Mouse (Mus musculus): Measurements from ENCODE around the gene BC024978. TPM values are rescaled to one million over a fixed set of nuclear protein-coding genes. Genes with fewer than 3 reads are reported as not detected.

The BC024978 gene
- total RNA-seq, 2 experiments from 2014 or later, result 14.6 to 15.8 TPM

DNA sequence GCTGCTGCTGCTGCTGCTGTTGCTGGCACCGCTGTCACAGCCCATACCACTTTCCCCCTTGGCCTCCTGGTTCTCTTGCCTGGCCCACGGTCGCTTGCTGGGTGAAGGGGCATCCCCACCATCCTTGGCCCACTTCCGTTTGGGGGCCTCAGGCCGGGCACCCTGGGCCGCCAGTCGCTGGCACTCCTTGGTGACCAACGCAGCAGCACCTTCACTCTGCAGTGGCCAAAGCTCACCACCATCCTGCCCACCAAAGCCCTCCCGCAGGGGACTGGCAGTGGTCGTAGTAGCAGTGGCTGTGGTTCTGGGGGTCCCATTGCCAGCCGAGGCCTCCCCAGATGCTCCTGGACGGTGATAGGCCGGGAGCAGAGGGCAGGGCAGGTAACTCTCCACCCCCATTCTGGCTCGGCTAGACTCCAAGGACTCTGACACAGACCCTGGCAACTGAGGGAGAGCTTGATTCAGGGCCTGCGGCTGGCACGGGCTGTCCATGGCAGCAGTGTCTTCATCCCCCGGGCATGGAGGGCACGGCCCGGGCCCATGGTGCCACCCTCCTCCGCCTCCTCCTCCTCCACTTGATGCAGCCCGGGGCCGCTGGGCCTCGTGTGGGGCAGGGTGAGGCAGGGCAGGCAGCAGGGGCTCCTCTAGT, 30.4 kb upstream of the BC024978 start:
- Histone ChIP-seq H3K4me3 (peak overlapping the region; percentile 72), H3K27ac (peak overlapping the region; percentile 98)
- intact Hi-C loops (cut with DNase I), result no loop called here
- DNase-seq, result peak; percentile 87
- TF ChIP-seq CTCF (IDR thresholded peaks at IDR 0.05), result no peak

DNA sequence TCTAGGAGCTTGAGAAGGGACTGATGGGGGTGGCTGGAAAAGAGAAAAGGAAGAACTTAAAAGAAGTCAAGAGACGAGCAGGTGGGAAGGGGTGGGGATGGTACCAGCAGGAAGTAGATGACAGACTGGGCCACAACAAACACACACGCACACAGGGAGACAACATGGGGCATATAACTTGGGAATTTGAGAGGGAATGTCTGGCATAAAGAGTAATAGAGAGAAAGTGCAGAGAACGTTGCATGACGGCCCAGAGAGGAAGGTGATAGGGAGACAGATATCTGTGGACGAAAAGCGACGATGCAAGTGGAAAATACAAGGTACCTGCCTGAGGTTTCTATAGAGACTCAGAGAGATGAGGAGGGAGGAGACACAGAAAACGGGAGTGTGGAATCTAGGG, 29.9 kb upstream of the BC024978 start:
- DNase-seq, result no peak
- intact Hi-C loops (cut with DNase I), result no loop called here
- no peak for TF ChIP-seq CTCF (IDR thresholded peaks at IDR 0.05)
- peak overlapping the region; percentile 98 for H3K27ac ChIP-seq
- peak overlapping the region; percentile 72 for H3K4me3 ChIP-seq

DNA sequence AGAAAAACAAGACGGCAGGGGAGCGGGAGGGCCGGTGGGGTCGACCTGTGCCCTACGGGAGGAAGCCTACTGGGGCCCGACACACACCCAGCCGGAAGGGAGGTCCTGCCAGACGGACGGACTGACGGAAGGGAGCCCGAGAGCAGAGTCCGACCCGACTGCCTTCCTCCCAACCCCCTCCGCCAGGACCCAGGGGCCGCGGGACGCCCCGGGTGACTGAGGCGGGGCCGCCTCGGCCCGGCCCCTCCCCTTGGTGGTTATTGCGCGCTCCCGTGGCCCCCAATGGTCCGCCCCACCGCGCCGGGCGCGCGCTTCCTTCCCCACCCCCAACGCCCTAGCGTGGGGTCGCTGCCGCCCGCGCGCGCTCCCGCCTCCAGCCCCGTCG, 29.4 kb upstream of the BC024978 start:
- no peak for TF ChIP-seq CTCF (IDR thresholded peaks at IDR 0.05)
- DNase-seq, result peak; percentile 96
- peak overlapping the region; percentile 72 for H3K4me3 ChIP-seq
- intact Hi-C loops (cut with DNase I), result no loop called here
- H3K27ac ChIP-seq, result peak overlapping the region; percentile 98

DNA sequence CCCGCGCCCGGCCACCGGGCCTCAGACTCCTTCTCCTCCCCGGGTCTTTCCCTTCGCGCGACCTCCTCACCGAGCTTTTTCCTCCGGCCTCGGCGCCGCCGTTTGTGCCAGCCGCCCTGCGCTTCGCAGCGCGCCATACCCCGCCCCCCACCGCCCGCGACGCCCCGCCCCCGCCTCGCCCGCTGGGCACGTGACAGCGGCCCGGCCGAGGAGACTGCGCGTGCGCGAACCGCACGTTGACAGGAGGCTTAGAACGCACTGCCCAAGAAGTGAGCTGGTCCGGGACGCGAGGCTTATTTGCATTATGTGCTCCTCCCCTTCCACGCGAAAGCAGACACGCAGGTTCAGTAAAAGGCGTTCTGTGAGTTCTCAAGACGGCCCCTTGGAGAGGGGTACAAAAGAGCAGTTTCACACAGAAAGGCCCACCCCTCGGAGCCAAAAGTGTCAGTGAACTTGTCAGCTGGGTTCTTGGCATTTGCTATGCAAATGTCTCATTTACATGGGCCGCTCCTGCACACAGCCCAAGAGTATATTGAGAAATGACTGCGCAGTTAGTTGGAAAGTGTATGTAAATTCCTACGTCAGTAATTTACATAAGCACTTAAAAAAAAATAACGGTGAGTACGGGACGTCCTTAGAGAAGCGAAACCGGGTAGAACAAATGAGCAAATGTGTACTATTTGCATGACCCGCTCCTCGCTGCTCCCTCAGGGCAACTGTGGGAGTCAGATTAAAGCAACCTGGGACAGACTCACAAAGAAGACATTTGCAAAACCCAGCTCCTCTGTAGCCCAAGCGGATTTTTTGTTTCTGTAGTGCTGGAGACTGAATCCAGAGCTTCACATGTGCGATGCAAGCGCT, 28.7 kb upstream of the BC024978 start, which contains the start of gene Egln2:
Gene Egln2 (minus strand): TSS at position 189 of the 861 bp plus-strand sequence.
- peak; percentile 98 for DNase-seq
- peak within 1 kb of the TSS; percentile 98 for H3K27ac ChIP-seq
- peak within 1 kb of the TSS; percentile 72 for H3K4me3 ChIP-seq
- intact Hi-C loops (cut with DNase I), result no loop called here
- no peak for TF ChIP-seq CTCF (IDR thresholded peaks at IDR 0.05)

DNA sequence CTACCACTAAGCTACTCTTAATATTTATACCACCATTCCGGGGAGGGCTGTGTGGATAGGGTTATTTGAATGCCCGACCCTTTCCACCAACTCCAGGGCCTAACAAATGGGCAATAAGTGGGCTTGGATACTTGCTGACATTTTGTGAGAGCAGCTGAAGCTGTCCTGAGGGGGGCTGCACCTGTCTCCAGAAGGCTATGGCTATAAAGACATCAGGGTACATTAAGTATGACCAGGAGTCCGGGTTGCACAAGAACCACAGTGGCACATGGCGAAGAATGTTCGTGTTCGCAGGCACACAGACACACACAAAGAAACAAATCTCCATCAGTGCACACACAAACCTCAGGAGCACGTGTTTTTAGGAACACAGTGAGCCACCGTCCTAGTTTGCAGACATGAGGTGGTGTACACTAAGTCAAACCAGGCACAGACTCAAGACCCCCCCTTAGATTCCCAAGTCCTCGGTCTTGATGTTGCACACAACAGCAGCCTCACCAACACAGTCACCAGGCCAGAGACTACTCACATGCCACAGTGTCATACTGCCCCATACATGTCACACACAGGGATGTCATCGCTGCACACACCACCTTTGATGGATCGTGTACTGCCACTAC, 28.0 kb upstream of the BC024978 start:
- H3K4me3 ChIP-seq, result peak overlapping the region; percentile 72
- no peak for TF ChIP-seq CTCF (IDR thresholded peaks at IDR 0.05)
- intact Hi-C loops (cut with DNase I), result no loop called here
- H3K27ac ChIP-seq, result peak overlapping the region; percentile 98
- no peak for DNase-seq

DNA sequence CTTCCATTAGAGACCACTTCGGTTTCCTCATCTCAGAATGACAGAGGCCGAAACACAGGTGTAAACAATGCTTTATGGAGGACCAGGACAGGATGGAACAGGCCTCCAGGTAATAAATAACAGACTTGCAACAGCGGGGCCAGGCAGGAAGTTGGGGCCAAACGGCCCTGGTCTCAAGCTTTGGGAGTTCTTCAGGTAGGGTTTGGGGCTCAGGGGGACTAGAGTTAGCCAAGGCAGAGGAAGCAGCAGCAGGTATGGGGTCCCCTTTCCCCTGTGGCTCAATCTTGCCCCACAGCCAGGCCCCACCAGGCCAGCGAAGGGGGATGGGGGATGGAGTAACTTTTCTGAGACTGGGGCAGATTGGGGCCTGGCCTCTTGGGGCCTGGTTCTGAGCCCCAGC, 27.2 kb upstream of the BC024978 start:
- TF ChIP-seq CTCF (IDR thresholded peaks at IDR 0.05), result no peak
- Histone ChIP-seq H3K4me3 (no peak overlapping the region), H3K27ac (peak overlapping the region; percentile 98)
- intact Hi-C loops (cut with DNase I), result no loop called here
- no peak for DNase-seq

DNA sequence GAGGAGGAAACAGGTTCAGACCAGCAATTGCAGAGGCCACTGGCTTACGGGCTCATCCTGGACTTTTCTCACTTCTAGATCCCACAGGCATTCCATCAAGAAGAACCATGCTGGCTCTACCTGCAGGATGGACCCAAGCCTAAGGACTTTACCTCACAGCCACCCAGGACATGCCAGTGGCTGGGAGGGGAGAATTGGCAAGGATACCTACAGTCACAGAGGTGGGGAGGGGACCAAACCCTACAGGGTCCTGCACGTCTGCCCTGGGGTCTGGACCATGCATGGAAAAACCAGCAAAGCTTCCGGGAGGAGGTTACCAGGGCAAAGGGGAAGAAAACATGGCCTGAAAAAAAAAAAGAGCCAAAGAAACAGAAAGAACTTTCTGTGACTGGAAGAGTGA, 24.6 kb upstream of the BC024978 start:
- peak; percentile 8 for DNase-seq
- TF ChIP-seq CTCF (IDR thresholded peaks at IDR 0.05), result no peak
- Histone ChIP-seq H3K4me3 (no peak overlapping the region), H3K27ac (no peak overlapping the region)
- intact Hi-C loops (cut with DNase I), result no loop called here

DNA sequence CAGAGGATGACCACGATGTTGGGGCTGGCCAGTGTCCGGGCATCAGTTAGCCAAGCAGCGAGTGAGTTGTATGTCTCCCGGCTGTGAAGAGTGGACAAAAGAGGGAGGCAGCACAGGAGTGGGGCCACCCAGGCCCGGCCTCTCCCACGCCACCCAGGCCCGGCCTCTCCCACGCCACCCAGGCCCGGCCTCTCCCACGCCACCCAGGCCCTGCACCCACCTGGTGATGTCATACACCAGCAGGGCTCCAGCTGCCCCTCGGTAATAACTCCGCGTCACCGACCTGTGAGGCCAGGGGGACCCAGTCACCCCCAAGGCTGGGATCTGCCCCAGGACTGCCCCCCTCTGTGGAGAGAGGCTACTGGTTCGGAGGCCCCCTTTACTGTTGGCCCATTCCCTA, 21.1 kb upstream of the BC024978 start:
- no peak overlapping the region for H3K27ac ChIP-seq
- intact Hi-C loops (cut with DNase I), result no loop called here
- H3K4me3 ChIP-seq, result no peak overlapping the region
- no peak for TF ChIP-seq CTCF (IDR thresholded peaks at IDR 0.05)
- DNase-seq, result peak; percentile 17

DNA sequence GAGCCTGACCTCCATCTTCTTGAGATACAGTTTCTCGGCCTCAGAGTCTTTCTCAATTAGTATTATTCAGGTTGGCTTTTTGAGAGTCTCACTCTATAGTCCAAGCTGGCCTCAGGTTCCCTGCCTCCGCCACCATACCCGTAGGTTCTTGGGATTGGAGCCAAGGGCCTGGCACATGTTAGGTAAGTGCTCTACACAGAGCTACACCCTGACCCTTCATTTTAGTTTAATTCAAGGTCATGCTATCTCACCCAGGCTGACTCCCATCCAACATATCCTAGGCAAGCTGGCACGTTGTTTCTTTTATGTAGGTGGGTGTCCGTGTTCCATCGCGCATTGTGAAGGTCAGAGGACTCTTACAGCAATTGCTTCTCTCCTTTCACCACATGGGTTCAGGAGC, 20.7 kb upstream of the BC024978 start:
- TF ChIP-seq CTCF (IDR thresholded peaks at IDR 0.05), result no peak
- no peak for DNase-seq
- no peak overlapping the region for H3K27ac ChIP-seq
- intact Hi-C loops (cut with DNase I), result loop anchor here (5.0 kb wide), 1 partner anchor 497 kb away; the partner anchor contains the start of gene Map3k10
- no peak overlapping the region for H3K4me3 ChIP-seq

DNA sequence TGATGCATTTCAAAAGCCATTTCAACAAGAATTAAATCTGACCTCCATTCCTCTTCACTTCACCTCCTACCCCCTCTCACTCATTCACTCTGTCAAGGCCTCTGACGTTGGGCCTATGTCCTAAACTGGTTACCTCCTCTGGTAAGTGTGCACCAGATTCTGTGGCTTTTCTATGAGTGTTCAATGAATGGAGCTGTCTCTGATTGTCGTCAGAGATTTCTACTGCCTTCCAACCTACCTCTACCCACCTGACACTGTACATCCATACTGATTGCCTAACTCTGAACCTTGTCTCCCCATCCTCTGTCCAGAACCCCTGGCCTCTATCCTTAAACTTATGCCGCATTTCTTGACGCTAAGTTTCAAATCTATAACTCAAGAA, 17.6 kb upstream of the BC024978 start:
- Histone ChIP-seq H3K4me3 (peak overlapping the region; percentile 89), H3K27ac (peak overlapping the region; percentile 94)
- no peak for TF ChIP-seq CTCF (IDR thresholded peaks at IDR 0.05)
- no peak for DNase-seq
- intact Hi-C loops (cut with DNase I), result loop anchor here (5.0 kb wide), 1 partner anchor 494 kb away; the partner anchor contains the start of gene Map3k10

DNA sequence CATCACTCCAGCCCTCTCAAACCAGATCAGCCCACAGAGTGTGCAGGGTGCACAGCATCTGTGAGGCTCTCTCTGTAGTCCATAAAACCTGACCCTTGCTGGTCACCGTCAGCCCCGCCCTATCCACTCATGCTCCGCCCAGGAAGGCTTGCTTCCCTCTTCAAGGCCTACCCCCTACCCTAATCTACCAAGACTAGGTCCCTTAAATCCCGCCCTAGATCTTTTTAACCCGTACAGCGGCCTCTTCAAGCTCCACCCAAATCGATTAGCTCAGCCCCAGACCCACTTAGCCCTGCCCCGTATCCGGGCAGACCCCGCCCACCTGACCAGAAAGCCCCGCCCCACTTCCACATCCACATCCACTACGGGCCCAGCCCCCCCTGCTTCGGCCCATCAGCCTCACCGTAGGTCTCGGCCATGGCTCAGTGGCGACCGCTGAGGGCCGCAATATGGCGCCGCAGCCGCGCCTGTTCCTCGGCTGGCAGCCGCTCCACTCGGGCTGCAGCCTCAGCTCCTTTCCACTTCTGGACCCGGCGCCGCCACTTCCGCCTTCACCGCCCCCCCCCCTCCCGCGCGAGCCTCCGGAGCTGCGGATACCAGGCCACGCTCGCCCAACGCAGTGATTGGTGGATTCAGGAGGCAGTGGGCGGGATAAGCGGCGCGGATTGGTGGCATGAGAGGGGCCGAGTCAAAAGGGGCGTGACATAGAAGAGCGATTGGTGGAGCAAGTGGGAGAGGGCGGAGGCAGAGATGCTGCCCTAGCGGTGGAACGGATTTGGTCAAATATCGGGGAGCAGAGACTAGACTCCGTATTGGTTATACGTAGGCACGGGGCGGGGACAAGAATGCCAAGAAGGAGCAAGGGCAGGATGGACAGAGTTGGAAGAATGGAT, 17.0 kb upstream of the BC024978 start, which contains the start of gene Rab4b:
Gene Rab4b (minus strand): TSS at position 573 of the 893 bp plus-strand sequence.
- Histone ChIP-seq H3K4me3 (peak within 1 kb of the TSS; percentile 89), H3K27ac (peak within 1 kb of the TSS; percentile 94)
- peak; percentile 69 for TF ChIP-seq CTCF (IDR thresholded peaks at IDR 0.05)
- intact Hi-C loops (cut with DNase I), result loop anchor here (1.0 to 5.0 kb wide), 2 partner anchors 17 to 494 kb away; partner anchors contain the start of genes BC024978 and Map3k10
- peak; percentile 99 for DNase-seq
